8 mouse cellular contexts compared by ENCODE assay signal in genomic region chr3:14887134-14887666, GRCm38 (mm10). TPM values are rescaled to one million over a fixed set of nuclear protein-coding genes. Genes with fewer than 3 reads are reported as not detected.
DNase-seq lines count a peak whose midpoint lies in the region; ATAC-seq and TF ChIP-seq lines count a peak whose summit lies in the region.

No protein-coding gene starts in this region.

- H3K27me3 ChIP-seq in hindbrain, embryonic 15.5 days: no peaks in the 10 kb centered on the region; the same call in 1 of the 2 replicates
- peaks cover 2% of the 10 kb centered on the region; the same call in 1 of the 2 replicates for H3K27me3 ChIP-seq in midbrain, embryonic 16.5 days (ENCODE audit: control insufficient read depth, insufficient read depth, low read depth, low read length)

- intact Hi-C loops in left cerebral cortex, postnatal 10 days (cut with DNase I): loop anchor here (5.0 to 10.0 kb wide), 2 partner anchors 305 to 1158 kb away; no protein-coding TSS in a partner anchor

- peaks cover 2% of the 10 kb centered on the region; the same call in 1 of the 2 replicates for H3K4me1 ChIP-seq in bone marrow, adult 2 months (ENCODE audit: control insufficient read depth, insufficient read depth, low read length)
- no peaks in the 10 kb centered on the region for H3K4me1 ChIP-seq in hindbrain, embryonic 15.5 days (replicated peaks)
- H3K4me1 ChIP-seq in midbrain, embryonic 16.5 days (ENCODE audit: control insufficient read depth, insufficient read depth, low read length): peaks cover 2% of the 10 kb centered on the region; the same call in 1 of the 2 replicates

- H3K36me3 ChIP-seq in hindbrain, embryonic 15.5 days: no peaks in the 10 kb centered on the region
- no peaks in the 10 kb centered on the region for H3K36me3 ChIP-seq in midbrain, embryonic 16.5 days (ENCODE audit: control insufficient read depth, insufficient read depth, low read length)

- no peak for DNase-seq in layer of hippocampus, adult 2 months (ENCODE audit: low spot score in 2 of 2)
- DNase-seq in layer of hippocampus, adult 9-10 months (ENCODE audit: low spot score): no peak
- no peak for DNase-seq in urinary bladder, postnatal 4 days (ENCODE audit: low spot score in 2 of 2)
- no peak for DNase-seq in left cerebral cortex, postnatal 10 days (ENCODE audit: extremely low spot score in 1 of 2, low spot score in 2 of 2)
- no peak for DNase-seq in lung, postnatal 36 days

- no peak for TF ChIP-seq POLR2A in bone marrow, adult 2 months (IDR thresholded peaks at IDR 0.05; ENCODE audit: borderline replicate concordance, control insufficient read depth, low read depth, low read length)

- H3K4me3 ChIP-seq in layer of hippocampus, adult 2 months: peak overlapping the region; percentile 77
- peak overlapping the region; percentile 69 for H3K4me3 ChIP-seq in bone marrow, adult 2 months (replicated peaks; ENCODE audit: control insufficient read depth, low read depth, low read length)
- peak overlapping the region; percentile 59 for H3K4me3 ChIP-seq in hindbrain, embryonic 15.5 days
- peak overlapping the region; percentile 94 for H3K4me3 ChIP-seq in midbrain, embryonic 16.5 days (ENCODE audit: low read depth, low read length)

- WGBS in bone marrow, adult 2 months: 2% methylated on average over 11 of the region's 11 CpGs
- WGBS in hindbrain, embryonic 15.5 days: 40% methylated on average over 11 of the region's 11 CpGs
- WGBS in midbrain, embryonic 16.5 days: 37% methylated on average over 11 of the region's 11 CpGs

- ATAC-seq in hindbrain, embryonic 15.5 days (ENCODE audit: low FRiP score, low read depth): no peak
- ATAC-seq in midbrain, embryonic 16.5 days: 0 out of 2 replicates have a peak, but pooled peaks have one; percentile 18

- H3K9ac ChIP-seq in hindbrain, embryonic 15.5 days: peak overlapping the region; percentile 61
- peak overlapping the region; percentile 82 for H3K9ac ChIP-seq in midbrain, embryonic 16.5 days (ENCODE audit: low read depth, low read length)

- peak overlapping the region; percentile 74 for H3K4me2 ChIP-seq in hindbrain, embryonic 15.5 days
- peak overlapping the region; percentile 82 for H3K4me2 ChIP-seq in midbrain, embryonic 16.5 days (ENCODE audit: low read length)

- H3K27ac ChIP-seq in layer of hippocampus, adult 2 months: peak overlapping the region; percentile 98
- H3K27ac ChIP-seq in bone marrow, adult 2 months (ENCODE audit: control insufficient read depth, insufficient read depth, low read depth, low read length, poor library complexity): peak overlapping the region; percentile 95
- H3K27ac ChIP-seq in hindbrain, embryonic 15.5 days (replicated peaks): peak overlapping the region; percentile 64; the same call in 1 of the 2 replicates
- no peak overlapping the region for H3K27ac ChIP-seq in midbrain, embryonic 16.5 days (ENCODE audit: low read length)

- no peaks in the 10 kb centered on the region for H3K9me3 ChIP-seq in hindbrain, embryonic 15.5 days
- H3K9me3 ChIP-seq in midbrain, embryonic 16.5 days (replicated peaks; ENCODE audit: control insufficient read depth, low read length, poor library complexity, severe bottlenecking): no peaks in the 10 kb centered on the region

- peak; percentile 51 for TF ChIP-seq CTCF in layer of hippocampus, adult 2 months (conservative IDR thresholded peaks at IDR 0.05)
- no peak for TF ChIP-seq CTCF in bone marrow, adult 2 months (IDR thresholded peaks at IDR 0.05; ENCODE audit: control insufficient read depth, insufficient read depth, low read length)

RNA-seq across cellular contexts. Expression of gene Car2, which starts 1.1 kb away (rescaled TPM):
- total RNA-seq in layer of hippocampus, adult 2 months (2021): 100 to 1,000 TPM; 134 to 144 TPM
- polyA plus RNA-seq in bone marrow, adult 2 months (2011; ENCODE audit: insufficient read depth, insufficient read length, low replicate concordance, missing spikeins): 455 and 1,276 TPM in 2 replicates
- polyA plus RNA-seq in hindbrain, embryonic 15.5 days (2015; fragmentation: Nextera tagmentation; extraction: Ambion mirVana): 43.2 and 43.5 TPM in 2 replicates
- 19.4 and 22.0 TPM in 2 replicates for polyA plus RNA-seq in midbrain, embryonic 16.5 days (2015; fragmentation: Nextera tagmentation; extraction: Ambion mirVana)
- total RNA-seq in left cerebral cortex, postnatal 10 days (2021): 10 to 100 TPM; 49.6 to 51.3 TPM

RNA-seq across cellular contexts. Expression of gene Car3, which starts 23.9 kb away (rescaled TPM):
- total RNA-seq in layer of hippocampus, adult 2 months (2021): under 1 TPM in 1 of 2 experiments, not detected in 1; 0.20 TPM
- 19.2 and 25.4 TPM in 2 replicates for polyA plus RNA-seq in bone marrow, adult 2 months (2011; ENCODE audit: insufficient read depth, insufficient read length, low replicate concordance, missing spikeins)
- 1.9 and 2.1 TPM in 2 replicates for polyA plus RNA-seq in hindbrain, embryonic 15.5 days (2015; fragmentation: Nextera tagmentation; extraction: Ambion mirVana)
- 1.8 and 3.6 TPM in 2 replicates for polyA plus RNA-seq in midbrain, embryonic 16.5 days (2015; fragmentation: Nextera tagmentation; extraction: Ambion mirVana)
- total RNA-seq in left cerebral cortex, postnatal 10 days (2021): 1 to 10 TPM; 1.5 to 1.6 TPM

Comparison
In these comparisons a context has a peak if more than half of its experiments do, and no peak if none do; other contexts are left out.
1. RNA of gene Car2, which starts 1.1 kb away (polyA plus RNA-seq): 455 to 1,276 TPM in bone marrow, adult 2 months; 43.2 to 43.5 TPM in hindbrain, embryonic 15.5 days and 19.4 to 22.0 TPM in midbrain, embryonic 16.5 days; every median in the first group is over 10 times any median in the second.
2. Peak in every context shown above with its lines, with median percentiles within 50 percentile points of each other: H3K4me3 ChIP-seq.